Mouse (Mus musculus) adrenal gland, postnatal 4 days (tissue): Measurements from ENCODE around the gene Gm37240. TPM values are rescaled to one million over a fixed set of nuclear protein-coding genes. Genes with fewer than 3 reads are reported as not detected.
"Not testable (repeated sequence)": the region's sequence is repeated elsewhere in the genome, so short reads cannot be mapped to it uniquely, and the experiment has no call there.

Experiments used
- DNase-seq, 2 experiments: peaks; one replicate each; pipeline ENCODE4 v3.0.0; 2021 to 2022; ENCODE audit warnings: low spot score in 2 of 2, mixed read lengths in 2 of 2
- total RNA-seq, 2 experiments: library from RNA; stranded (reverse); gene quantifications; 2 replicates each; pipeline ENCODE4 v1.2.3; 2021

Gene Gm37240
- total RNA-seq, 2 experiments from 2014 or later, result 8.0 to 8.3 TPM

- no peak for DNase-seq
These were observed 298.6 kb downstream of the Gm37240 start for GRCm38 (mm10) chr3:85588701-85589100.

GRCm38 (mm10) chr3:85584966-85585365 is 302.4 kb downstream of the Gm37240 start:
- no peak for DNase-seq

DNA sequence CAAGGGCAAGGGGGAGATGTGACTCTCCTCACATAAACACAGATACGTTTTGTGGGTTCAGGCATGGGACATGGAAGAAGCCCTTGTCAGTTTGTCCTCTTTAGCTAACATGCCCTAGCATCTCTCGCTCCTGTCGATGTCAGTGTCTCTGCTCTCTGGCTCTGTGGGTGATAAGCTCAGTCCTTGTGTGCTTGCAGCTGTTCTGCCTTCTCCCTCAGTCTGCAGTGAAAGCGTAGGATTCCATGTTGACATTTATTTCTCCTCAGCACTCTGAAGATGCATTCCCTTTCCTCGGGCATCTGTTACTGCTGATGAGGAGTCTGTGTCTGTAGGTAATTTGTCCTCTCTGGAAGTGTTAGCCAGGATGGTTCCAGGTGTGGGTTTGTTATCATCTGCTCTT is 304.1 kb downstream of the Gm37240 start:
- no peak for DNase-seq

- DNase-seq, result no peak
These were observed 304.6 kb downstream of the Gm37240 start for GRCm38 (mm10) chr3:85582726-85583125.

DNA sequence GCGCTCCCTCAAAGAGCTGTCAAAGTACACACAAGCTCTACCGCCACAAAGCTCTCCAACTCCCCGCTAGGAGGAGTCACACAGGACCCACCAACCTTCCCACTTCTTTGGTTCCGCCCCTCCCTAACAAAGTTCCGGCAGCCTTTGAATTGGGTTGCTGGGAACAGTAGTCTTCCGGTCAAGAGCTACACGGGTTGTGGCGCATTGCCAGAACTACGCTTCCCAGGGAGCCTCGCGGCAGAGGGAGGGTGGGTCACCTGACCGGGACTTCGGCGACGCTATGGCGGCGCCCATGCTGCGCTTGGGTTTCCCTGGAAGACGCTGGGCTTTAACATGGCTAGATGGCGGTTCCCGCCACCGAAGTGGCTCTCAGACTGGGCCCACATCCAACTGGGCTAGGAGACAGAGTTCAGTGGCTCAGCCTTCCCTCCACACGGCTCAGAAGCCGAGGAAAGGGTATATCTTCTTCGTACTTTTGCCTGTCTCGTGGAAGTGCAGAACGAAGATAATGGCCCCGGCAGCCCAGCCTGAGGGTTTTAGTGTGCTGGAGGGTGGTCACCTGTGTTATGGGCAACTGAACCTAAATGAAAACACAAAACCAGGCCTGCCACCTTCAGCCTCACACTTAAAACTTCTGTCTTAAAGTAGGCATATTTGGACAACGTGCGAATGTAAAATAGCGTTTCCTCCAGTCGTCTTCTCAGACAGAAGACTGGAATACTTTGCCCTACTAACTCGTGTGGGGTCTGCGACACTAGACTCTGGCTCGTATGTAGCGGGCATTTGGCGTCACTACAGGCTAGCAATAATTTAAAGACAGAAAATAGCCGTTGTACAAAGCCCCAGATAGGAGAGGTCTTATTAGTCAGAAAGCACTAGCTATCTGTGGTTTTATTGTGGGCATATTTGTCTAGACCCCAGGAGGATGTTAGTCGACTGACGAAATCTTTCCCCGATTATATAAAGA is 313.2 kb downstream of the Gm37240 start, which contains the start of gene Gatb:
Gene Gatb, plus strand, starts transcription at position 256 of the 967 bp plus-strand sequence.
- peak; percentile 89 to 98 for DNase-seq

DNA sequence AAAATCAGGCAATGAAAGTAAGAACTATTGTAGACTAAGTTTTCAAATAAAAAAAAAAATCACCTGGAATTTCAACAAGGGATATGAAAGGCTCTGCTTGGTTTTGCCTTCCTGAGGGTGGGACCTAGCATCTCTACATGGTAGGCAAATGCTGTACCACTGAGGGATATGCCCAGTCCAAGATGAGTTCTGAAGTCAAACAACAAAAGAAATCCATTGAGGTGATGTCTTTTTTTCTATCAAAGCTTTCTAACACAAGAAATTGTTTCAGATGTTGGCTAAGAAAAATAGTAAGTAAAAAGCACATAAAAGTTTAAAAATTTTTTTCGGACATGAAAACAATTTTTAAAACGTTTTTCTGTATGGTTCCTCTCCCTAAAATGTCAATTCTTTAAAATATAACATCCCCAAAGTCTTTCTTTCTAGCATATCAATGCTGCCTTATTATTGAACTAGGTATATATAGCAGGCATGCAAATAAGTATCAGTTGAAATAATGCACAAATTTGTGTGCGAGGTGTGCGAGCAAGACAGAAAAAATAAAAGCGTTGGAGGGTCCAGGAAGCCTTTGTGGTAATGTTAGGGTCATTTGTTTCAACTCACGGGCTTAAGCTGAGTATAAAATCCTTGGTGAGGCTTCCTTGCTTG is 314.0 kb downstream of the Gm37240 start:
- DNase-seq, result no peak

- not testable (repeated sequence) for DNase-seq
These were observed 314.8 kb downstream of the Gm37240 start for GRCm38 (mm10) chr3:85572502-85572901.

DNA sequence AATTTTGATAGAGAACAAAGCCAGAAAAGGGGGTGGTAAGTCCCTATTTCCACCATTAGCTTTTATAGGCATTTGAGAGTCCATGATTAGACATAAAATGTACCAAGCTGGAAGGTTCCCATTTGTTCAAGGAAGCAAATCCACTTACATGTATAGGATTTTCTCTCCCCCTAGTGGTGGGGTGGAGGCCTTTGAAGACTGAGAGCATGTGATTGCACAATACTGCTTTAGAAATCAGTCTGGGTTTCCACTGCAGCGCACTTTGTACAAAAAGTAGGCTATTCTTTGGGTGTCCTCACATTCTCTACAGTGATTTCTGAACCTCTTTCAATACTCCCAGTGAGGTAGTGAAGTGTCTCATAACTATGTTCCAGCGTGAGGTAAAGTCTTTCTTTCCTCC is 316.0 kb downstream of the Gm37240 start:
- DNase-seq, result peak in 1 of 2 experiments; percentile 25

DNA sequence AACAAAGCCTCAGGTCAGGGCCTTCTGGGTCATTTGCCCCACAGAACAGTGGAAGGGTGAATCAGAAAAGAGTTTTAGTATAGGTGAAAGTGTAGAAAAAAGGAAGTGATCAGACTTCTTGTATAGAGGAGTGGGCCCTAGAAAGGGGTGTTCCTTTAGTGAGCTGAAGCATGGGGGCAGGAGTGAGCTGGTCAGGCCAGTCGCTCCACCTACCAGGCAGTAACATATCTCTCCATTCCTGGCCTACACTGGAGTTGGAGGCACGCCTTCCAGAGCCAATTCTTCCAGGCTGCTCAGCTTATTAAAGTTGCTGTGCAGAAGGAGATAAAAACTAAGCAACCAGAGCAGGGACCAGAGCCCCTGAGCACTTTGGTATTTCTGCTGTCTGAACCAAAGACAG is 322.7 kb downstream of the Gm37240 start:
- DNase-seq, result no peak

DNA sequence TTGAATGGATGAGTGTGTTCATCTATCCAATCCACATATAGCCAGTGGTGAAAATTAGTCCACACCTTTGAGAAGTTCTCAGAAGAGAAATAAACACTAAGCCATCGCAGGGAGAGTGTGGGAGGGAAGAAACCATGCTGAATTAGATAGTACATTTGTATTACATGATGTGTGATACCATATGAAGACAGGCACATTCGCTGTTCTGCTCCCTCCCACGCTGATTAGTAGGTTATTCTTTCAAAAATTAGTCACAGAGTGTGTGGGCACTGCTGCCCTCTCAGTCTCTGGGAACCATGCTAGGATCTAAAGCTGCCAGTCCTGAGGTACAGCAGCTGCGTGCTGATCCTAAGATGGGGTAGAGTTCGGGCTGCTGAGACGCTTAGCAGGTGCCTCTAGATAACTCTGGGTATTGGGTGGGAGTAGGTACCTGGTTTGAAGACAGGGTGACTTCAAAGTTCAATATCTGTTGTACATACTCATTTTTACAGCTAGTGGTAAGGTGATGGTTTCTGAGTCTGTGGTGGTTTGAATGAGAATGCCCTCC is 333.5 kb downstream of the Gm37240 start:
- DNase-seq, result no peak

- DNase-seq, result no peak
These were observed 336.0 kb downstream of the Gm37240 start for GRCm38 (mm10) chr3:85551352-85551751.

GRCm38 (mm10) chr3:85550312-85550711 is 337.0 kb downstream of the Gm37240 start:
- DNase-seq, result no peak

DNA sequence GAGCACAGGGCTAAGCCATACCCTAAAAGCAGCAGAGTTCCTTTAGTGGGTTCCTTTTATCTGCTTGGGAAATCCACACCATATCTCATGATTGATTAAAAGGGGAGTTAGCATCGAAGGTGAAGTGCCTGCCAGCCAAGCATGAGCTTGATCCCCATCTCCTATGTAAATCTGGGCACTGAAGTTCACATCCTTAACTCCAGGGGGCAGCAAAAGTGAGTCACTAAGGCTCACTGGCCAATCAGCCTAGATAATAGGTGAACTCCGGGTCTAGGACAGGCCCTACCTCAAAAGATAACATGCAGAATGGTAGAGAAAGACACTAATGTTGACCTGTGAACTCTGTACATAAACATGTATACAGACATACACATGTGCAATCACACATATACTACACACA is 343.7 kb downstream of the Gm37240 start:
- no peak for DNase-seq

DNA sequence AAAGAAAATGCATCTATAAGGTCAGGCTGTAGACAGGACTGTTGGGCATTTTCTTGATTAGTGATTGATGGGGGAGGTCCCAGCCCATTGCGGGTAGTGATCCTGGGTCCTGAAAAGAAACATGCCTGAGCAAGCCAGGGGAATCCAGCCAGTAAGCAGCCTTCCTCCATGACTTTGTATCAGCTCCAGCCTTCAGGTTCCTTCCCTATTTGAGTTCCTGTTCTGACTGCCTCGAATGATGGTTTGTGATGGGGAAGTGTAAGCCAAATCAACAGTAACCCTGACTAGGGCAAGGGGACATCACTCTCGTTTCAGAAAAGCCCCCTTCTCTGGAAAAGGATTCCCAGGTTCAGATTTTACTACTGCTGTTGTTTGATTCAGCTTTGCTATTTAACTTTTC is 344.6 kb downstream of the Gm37240 start:
- DNase-seq, result no peak

GRCm38 (mm10) chr3:85535621-85536520 is 351.4 kb downstream of the Gm37240 start:
- no peak for DNase-seq

- DNase-seq, result no peak
These were observed 352.3 kb downstream of the Gm37240 start for GRCm38 (mm10) chr3:85535042-85535441.

DNA sequence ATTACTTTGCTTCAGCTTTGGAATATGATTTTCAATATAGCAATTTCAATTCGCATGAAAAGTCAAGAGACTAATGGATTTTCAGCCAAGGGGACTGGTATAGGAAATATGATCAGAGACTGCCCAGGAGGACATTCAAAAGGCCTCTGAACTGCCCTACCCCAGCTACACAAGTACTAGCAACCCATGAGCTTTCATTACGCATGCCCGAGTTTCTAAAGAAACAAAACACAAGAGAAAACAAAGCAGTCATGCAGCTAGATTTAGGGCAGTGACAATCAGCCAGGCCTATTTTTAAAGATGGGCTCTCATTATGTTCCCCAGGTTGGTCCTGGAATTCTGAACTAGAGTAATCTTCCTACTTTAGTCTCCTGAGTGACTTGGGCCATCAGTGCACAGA is 354.9 kb downstream of the Gm37240 start:
- no peak for DNase-seq

DNA sequence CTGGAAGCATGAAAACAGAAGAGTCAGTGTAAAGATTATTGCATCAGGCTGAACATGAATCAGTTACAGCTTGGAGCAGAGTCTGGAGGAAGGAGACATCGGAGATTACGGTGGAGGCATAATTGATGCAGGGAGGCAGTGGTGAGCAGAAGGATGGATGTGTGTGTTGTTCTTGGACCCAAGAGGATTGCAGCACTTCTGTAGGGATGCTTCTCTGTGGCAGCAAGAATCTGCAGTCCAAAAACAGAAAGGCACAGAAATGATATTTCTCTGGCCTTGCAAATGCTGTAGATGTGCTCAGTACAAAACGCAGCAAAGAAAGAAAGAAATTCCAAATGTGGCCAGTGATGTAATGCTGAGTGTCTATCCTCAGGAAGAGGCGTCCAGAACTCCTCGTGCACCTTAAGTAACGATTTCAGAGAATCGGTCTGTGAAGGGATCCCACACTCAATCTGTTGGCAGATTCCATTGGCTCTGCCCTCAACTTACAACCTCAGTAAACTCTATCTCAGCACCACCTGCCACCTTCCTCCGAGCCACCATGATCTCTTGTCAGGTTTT is 356.6 kb downstream of the Gm37240 start:
- DNase-seq, result no peak

DNA sequence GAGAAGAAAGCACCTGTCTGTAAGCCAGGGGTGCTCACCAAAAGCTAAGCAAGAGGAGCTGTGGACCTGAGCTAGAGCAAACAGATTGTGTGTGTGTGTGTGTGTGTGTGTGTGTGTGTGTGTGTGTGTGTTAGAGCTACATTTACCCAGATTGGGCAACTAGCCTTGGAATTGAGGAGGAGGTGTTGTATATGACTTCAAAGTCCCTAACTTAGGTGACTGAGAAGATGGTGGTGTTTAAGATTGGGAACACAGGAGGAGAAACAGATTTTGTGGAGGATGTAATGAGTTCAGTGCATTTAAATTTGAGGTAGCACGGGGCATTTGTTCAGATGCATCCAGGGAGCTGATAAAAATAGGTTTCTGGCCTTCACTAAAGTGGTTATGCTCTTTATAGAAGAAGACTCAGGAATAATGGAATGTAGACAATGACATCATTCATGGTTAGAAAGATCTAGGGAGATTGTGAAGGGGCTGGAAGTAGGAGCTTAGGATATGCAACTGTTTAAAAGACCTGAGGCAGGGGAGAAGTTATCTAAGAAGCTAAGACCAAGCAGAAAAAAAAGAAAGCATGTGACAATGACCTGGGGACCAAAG is 365.9 kb downstream of the Gm37240 start:
- DNase-seq, result no peak

DNA sequence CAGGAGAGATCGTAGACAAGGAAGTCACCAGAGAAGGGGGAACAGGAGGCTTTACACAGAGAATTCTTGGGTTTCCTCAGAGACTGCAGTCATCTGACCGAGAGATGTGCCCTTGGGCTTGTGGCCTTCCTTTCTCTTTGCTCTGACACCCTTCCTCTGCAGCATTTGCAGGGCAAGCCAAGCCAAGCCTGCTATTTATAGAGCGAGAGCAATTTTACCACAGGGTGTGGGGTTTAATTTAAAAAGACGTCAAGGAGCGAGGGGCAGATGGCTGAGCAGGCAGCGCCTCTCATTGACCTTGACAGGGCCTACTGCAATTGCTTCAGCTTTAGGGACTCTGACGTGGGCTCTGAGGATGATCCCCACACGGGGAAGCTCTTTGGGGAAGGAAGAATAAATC is 368.6 kb downstream of the Gm37240 start:
- no peak for DNase-seq
